Mouse (Mus musculus) layer of hippocampus, adult 9-10 months (tissue): ENCODE data around the gene Gli3.

Experiments
- DNase-seq: peaks from one replicate; pipeline ENCODE4 v3.0.0; 2022; ENCODE audit warnings: low spot score

Gene Gli3

DNA sequence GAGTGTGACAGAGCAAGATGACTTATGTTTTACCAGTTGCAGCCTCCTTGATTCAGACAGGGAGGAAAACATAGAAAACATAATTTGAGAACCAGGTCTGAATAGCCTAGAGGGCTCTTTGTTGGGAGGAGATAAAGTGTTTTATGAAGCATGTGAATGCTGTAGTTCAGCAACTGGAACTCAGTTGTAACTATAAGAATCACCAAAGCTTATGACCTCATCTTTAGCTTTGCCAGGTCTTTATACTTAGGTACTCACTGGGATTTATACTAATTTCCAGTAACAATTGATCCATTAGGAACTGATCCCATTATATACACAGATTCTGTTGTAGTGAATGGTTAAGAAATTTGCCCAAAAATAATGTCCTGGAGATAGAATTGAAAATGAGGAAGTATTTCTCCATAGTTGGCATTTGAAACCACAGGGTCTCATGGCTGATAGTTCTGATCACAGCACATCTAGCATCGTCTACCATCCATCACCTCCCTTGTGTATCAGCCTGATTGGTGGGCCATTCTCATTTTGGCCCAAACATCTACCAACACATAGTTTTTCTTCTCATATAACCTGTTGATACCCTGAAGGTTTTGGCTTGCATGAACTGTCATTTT lies 259.8 kb downstream of the Gli3 start:
- DNase-seq, result no peak

DNA sequence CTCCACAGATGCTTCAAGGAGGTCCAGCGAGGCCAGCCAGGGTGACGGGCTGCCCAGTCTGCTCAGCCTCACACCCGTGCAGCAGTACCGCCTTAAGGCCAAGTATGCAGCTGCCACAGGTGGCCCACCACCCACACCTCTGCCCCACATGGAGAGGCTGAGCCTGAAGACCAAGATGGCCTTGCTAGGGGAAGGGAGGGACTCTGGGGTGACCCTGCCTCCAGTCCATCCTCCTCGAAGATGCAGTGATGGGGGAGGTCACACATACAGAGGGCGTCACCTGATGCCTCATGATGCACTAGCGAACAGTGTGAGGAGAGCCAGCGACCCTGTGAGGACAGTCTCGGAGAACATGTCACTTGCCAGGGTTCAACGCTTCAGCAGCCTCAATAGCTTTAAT lies 261.7 kb downstream of the Gli3 start:
- DNase-seq, result no peak

DNA sequence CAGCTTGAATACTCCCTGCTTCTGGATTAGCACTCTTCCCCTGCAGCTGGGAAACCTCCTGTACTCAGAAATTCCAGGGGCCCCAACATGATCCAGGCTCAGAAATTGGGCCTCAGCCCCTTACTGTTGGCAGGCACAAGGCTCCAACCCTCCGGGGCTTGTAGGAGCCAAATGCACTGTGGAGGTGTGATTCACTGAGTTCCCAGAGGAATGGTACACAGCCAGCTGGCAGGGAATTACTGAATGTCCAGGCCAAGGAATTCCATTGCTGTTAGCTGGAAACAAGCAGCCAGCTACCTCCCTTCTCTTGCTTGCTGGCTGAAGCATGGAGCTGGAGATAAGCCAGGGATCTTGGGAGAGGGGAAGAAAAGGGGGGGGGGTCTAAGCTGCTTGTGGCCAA lies 278.7 kb downstream of the Gli3 start:
- DNase-seq, result peak; percentile 30

DNA sequence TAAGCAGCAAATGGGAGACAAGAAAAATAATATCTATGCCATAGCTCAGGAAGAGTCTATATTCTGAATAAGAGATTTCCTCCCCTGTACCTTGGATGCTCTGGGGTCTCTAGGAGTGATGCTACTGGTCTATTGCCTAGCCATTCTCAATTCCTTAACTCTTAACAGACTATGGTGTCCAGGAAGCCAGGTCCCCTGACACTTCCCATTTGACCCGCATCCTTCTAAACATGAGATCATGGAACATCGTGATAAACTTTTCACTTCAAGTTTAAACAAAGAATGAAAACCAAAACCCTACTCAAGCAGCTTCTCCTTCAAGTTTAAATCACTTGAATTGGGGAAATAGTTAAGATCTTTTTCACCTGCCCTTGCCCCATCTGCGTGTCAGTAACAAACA lies 279.3 kb downstream of the Gli3 start:
- no peak for DNase-seq

- DNase-seq, result no peak
Observed at GRCm38 (mm10) chr13:15742777-15743176, 279.7 kb downstream of the Gli3 start.

GRCm38 (mm10) chr13:15758835-15759632 lies 296.0 kb downstream of the Gli3 start:
- DNase-seq, result peak; percentile 90

- DNase-seq, result no peak
Observed at GRCm38 (mm10) chr13:15759633-15760441, 296.8 kb downstream of the Gli3 start.

GRCm38 (mm10) chr13:15762291-15762690 lies 299.3 kb downstream of the Gli3 start:
- DNase-seq, result no peak

- peak; percentile 55 for DNase-seq
Observed at GRCm38 (mm10) chr13:15762901-15763417, 299.9 kb downstream of the Gli3 start.

DNA sequence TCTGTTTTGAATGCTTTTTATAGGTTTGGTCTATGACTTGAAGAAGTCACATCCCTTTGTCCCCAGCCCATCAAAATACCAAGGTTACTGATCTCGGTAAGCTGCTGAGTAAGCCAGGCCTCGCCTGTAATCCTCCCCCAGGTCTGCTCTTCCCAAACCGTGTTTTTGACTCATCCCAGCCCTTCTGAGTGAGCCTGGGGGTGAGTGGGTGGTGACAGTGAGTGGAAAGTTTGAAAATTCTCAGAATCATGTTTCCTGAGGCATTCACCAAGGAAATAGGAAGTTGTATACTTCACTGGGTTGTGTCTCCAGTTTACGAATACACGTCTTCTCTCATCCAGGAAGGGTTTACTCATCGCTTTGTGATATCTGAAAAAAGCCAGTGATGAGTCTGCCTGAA lies 314.6 kb downstream of the Gli3 start:
- no peak for DNase-seq
